Mouse (Mus musculus) embryo, embryonic 9.5 days (tissue): ENCODE measurements around the gene Pakap.
A peak's percentile ranks its signal among the peaks of the same experiment; 100 is the strongest.

ENCODE experiments used
- DNase-seq: peaks from one replicate; pipeline ENCODE4 v3.0.0-alpha.2; 2017; ENCODE audit errors: extremely low spot score

Gene Pakap

DNA sequence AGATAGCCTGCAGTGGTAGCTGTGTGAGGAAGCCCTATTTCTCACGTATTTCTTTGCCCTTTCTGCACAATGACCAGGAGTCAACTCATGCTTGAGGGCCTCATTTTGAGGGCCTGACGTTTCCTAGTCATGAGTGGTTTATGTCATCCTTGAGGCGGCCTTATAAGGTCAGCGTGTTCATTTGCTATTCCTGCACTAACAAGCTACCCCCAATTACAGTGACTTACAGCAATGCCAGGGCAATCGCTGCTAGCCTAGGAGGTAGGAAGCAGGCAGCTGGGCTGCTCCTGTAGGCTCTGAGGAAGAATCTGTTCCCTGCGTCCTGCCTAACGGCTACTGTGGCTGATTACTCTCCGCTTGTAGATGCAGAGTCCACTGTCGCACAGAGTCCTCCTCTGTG lies 269.1 kb downstream of the Pakap start:
- no peak for DNase-seq

DNA sequence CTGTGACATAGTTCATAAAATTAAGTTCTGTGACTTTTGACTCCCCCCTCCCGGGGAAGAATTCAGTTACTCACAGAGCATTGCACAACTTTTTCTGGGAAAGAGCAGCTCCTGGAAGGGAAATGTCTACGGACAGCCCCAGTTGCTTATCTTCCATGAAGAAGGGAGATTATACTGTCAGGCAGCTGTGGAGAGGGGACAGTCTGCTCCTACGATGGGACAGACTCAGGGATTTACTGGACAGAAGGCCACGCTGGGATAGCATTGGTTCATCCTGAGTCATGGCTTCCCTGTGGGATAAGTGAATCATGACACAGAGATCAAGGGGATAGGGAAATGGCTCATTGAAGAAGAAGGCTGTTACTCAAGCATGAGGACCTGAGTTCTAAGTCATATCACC lies 271.4 kb downstream of the Pakap start:
- DNase-seq = no peak

DNA sequence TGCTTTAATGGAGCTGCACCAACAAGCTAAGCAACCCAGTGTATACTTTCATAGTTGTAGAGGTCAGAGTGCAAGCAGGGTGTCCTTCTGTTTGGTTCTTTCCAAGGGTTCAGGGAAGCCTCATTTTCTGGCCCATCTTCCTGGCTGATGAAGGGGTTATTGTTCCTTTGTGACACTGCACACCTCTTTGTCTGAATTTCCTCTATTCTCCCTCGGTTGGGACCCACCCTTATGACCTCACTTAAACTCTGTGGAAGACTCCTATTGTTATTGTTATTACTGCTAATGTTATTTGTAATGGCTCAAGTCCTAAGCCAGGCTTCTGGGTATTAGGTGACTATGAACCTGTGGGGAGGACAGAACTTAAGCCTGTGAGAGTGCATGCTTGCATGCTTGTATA lies 273.9 kb downstream of the Pakap start:
- no peak for DNase-seq

- no peak for DNase-seq
Observed at GRCm38 (mm10) chr4:57842472-57843305, 274.7 kb downstream of the Pakap start.

DNA sequence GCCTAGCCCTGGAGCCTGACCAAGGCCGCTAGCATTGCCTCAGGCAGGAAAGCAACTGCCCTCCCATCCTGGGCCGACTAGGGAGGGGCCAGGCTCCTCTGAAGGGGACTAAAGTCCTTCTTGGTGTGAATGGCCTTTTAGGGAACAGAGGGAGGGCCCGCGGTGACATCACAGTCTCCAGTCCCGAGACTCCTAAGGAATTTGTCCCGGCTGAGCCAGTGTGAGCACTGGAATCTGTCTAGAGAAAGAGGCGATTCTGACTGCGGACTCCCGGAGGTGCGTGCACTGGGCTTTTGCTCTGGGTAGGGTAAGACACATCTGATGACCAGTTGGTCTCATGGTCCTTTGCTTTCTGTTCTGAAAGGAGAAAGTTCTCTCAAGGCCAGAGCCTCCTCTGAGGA lies 277.1 kb downstream of the Pakap start:
- DNase-seq = peak; percentile 85

GRCm38 (mm10) chr4:57845541-57846210 lies 277.7 kb downstream of the Pakap start:
- peak; percentile 60 for DNase-seq

GRCm38 (mm10) chr4:57846381-57846990 lies 278.5 kb downstream of the Pakap start:
- peak; percentile 63 for DNase-seq

DNA sequence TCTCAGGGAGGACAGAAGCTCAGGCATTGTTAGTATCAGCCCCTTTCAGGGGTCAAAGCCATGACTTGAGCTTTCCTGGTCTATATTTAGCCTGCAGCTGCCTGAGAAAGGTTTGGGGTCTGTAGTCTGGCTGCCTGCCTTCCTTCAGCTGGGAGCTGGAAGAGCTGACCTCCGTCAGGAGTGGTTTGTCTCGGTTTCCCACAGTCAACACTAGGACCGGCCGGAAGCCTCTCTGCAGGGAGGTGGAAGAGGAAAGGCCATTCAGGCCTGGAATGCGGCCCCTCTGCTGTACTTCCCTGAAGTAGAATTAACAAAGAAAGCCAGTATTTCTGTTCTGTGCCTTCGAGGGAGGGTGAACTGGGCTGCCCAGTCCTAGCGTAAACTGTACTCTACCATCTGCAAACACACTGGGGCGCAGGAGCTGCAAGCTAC lies 279.0 kb downstream of the Pakap start:
- DNase-seq = no peak

GRCm38 (mm10) chr4:57847676-57848075 lies 279.7 kb downstream of the Pakap start:
- no peak for DNase-seq

GRCm38 (mm10) chr4:57849465-57849864 lies 281.5 kb downstream of the Pakap start:
- DNase-seq = no peak

DNA sequence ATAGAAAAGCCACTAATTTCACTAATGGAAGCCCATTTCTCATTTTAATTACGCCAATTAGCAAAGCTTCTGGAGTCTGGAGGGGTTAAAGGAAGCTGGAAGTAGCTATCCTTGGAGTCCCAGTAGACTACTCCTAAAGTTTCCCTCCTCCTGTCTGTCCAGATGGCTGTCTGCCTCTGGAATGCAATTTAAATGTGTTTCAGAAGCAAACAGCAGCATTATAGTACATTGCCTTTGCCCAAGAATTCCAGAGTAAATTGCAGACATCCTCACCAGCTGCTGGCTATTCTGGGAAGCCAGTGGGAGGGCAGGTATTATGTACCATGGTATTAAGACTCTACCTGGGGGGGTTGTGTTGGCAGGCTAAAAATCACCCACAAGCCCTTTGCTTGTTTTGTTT lies 283.8 kb downstream of the Pakap start:
- no peak for DNase-seq

- no peak for DNase-seq
Observed at GRCm38 (mm10) chr4:57852461-57853040, 284.6 kb downstream of the Pakap start.

DNA sequence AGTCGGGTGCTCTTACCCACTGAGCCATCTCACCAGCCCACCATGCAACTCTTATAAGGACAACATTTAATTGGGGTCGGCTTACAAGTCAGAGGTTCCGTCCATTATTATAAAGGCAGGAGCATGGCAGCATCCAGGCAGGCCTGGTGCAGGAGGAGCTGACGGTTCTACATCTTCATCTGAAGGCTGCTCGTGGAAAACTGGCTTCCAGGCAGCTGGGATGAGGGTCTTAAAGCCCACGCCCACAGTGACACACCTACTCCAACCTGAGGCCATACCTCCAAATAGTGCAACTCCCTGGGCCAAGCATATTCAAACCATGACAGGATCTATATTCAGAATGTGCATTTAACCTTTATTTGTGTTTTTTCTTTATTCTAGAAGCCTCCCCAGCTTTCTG lies 286.2 kb downstream of the Pakap start:
- DNase-seq = no peak

DNA sequence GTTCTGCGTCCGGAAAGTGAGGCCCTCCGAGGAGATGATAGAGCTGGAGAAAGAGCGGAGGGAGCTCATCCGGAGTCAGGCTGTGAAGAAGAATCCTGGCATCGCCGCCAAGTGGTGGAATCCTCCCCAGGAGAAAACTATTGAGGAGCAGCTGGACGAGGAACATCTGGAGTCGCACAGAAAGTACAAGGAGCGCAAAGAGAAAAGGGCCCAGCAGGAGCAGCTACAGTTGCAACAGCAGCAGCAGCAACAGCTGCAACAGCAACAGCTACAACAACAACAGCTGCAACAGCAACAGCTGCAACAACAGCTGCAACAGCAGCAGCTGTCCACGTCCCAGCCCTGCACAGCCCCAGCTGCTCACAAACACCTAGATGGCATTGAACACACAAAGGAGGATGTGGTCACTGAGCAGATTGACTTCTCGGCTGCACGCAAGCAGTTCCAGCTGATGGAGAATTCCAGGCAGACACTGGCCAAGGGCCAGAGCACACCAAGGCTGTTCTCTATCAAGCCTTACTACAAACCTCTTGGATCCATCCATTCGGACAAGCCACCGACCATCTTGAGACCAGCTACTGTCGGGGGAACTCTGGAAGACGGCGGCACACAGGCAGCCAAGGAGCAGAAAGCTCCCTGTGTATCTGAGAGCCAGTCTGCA lies 287.4 kb downstream of the Pakap start:
- DNase-seq = no peak

GRCm38 (mm10) chr4:57856673-57857072 lies 288.7 kb downstream of the Pakap start:
- no peak for DNase-seq

GRCm38 (mm10) chr4:57860204-57860611 lies 292.2 kb downstream of the Pakap start:
- no peak for DNase-seq

GRCm38 (mm10) chr4:57861166-57861565 lies 293.2 kb downstream of the Pakap start:
- DNase-seq = no peak

DNA sequence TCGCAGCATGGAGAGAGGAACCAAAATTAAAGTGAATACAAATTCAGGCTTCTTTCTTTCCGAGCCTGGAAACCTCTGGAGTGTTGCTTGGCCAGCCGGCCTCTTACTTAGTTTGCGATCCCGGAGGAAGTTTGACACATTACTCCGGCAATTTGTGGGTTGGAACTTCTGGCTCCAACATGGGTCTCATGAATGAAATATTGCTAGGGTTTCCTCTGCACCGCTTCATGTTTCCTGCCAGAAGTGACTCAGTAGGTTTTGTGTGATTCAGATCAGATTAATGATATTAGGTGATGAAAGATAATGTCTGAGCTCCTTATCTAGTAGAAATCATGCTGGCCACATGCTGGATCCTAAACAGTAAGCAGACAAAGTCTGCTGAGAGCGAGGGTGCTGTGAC lies 293.9 kb downstream of the Pakap start:
- DNase-seq = no peak

DNA sequence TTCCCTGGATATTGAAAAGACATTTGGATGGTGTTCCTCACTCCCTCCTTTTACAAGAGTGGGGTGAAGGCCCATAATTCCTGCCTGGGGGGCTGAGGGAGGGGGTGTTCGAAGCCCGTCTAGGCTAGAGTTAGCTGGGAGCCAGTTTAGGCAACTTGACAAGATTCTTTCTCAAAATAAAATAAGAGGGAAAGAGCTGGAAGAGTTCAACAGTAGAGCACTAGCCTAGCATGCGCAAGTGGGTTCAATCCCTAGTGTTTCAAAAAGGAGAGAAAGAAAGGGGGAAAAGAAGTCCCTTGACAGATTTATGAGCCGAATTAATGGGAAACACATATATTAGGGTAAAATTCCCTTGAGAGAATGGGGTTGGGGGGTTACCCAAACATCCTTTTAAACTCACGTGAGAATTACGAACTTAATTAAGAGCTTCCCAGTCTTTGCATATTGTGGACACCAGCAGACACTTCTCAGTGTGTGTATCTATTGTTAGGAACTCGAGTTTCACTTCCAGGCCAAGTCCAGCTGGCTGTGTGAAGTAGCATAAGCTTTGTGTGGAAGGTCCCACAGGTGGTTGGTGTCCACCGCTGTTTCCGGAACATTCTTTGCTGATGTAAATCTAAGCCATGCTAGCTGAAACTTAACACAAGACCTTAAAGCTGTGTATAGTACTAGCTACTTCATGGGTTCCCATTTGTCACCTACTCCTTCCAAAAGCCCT lies 294.4 kb downstream of the Pakap start:
- no peak for DNase-seq

DNA sequence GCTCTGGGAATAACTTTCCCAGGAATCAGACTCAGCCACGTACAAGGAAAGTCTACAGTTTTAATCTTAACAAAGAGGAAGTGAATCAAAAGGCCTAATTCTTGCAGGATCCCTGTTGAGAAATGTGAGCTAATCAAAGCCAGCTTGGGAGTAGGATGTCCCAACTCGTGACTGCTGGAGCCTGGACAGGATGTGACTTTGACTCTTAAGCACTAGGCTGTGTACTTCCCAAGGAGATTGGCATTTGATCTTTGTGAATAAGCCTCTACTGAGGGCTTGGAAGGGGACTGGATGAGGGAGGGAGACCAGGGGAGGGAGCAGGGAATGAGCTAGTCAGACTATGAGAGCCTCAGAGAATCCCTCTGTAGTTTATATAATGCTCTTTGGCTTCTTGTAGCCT lies 298.1 kb downstream of the Pakap start:
- no peak for DNase-seq

GRCm38 (mm10) chr4:57866990-57867389 lies 299.0 kb downstream of the Pakap start:
- DNase-seq = no peak
